Mouse (Mus musculus): Measurements from ENCODE around the gene Trim14. TPM values are rescaled to one million over a fixed set of nuclear protein-coding genes. Genes with fewer than 3 reads are reported as not detected.

Trim14 gene
- total and polyA plus RNA-seq, 3 experiments: 11.6 to 35.4 (median 26.5) TPM

DNA sequence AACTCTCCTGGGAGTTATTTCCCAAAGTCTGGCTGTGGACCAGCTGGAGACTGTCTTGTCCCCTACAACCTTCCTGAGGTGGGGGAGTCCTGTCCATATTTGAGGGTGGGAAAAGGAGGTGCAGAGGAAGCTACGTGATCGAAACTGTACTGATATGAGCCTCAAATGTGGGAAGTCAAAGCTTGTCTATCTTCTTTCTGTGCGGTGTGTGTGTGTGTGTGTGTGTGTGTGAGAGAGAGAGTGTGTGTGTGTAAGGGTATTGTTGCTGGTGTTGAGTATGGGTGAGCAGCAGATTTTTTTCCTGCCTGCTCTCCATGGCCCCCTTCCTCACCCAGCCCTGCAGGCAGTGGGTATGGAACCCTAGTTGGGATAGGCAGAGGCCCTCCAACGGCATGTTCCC lies 28.3 kb upstream of the Trim14 start:
- Histone ChIP-seq H3K9ac (ENCODE audit: insufficient read depth, low read depth) (peak overlapping the region; percentile 45; the same call in 1 of the 2 replicates), H3K4me3 (replicated peaks in 1 of 3; ENCODE audit: low read depth in 2 of 3, low read length in 2 of 3, poor library complexity in 1 of 3) (peak overlapping the region in 1 of 3 experiments; percentile 13), H3K9me3 (replicated peaks; ENCODE audit: low read length) (peaks cover 4% of the 10 kb centered on the region), H3K27ac (ENCODE audit: insufficient read depth, low read depth) (peak overlapping the region; percentile 96), H3K79me2 (replicated peaks; ENCODE audit: control insufficient read depth, extremely low read depth, insufficient read depth, poor library complexity, severe bottlenecking) (peaks cover 49% of the 10 kb centered on the region), H3K27me3 (replicated peaks) (no peaks in the 10 kb centered on the region), H3K4me1 (ENCODE audit: control insufficient read depth in 1 of 2, insufficient read depth in 2 of 2) (peaks cover 79 to 92% of the 10 kb centered on the region in 2 experiments), H3K36me3 (replicated peaks in 1 of 2; ENCODE audit: control insufficient read depth in 1 of 2, insufficient read depth in 1 of 2, low read length in 1 of 2) (peaks cover 36 to 37% of the 10 kb centered on the region in 2 experiments), H3K4me2 (ENCODE audit: insufficient read depth, low read depth, poor library complexity, severe bottlenecking) (peak overlapping the region; percentile 49)
- dilution Hi-C loops (cut with MboI; ENCODE audit: extremely low pct_ligation_motif_present, extremely low pct_unique_long_range_greater_than_20kb, low sequenced_read_pairs): no loop called here
- in situ Hi-C loops (cut with MboI; ENCODE audit: low pct_ligation_motif_present, low pct_unique_long_range_greater_than_20kb, low sequenced_read_pairs): no loop called here
- no peak for DNase-seq (ENCODE audit: extremely low read depth)
- TF ChIP-seq RCOR1 (conservative IDR thresholded peaks at IDR 0.05; ENCODE audit: low read depth, low read length) (no peak), IRF4 (IDR thresholded peaks at IDR 0.05; ENCODE audit: low read depth, low read length) (no peak), MYC (IDR thresholded peaks at IDR 0.05; ENCODE audit: low read depth, low read length) (no peak), ZC3H11A (IDR thresholded peaks at IDR 0.05; ENCODE audit: low read depth, low read length) (no peak), NELFE (IDR thresholded peaks at IDR 0.05; ENCODE audit: low read depth, low read length) (no peak), USF2 (conservative IDR thresholded peaks at IDR 0.05; ENCODE audit: low read depth, low read length) (no peak), UBTF (IDR thresholded peaks at IDR 0.05; ENCODE audit: low read depth, low read length) (no peak), SIN3A (IDR thresholded peaks at IDR 0.05; ENCODE audit: low read length) (no peak), MAFK (IDR thresholded peaks at IDR 0.05; ENCODE audit: insufficient replicate concordance, low read length) (no peak), CHD1 (IDR thresholded peaks at IDR 0.05; ENCODE audit: low read depth, low read length) (no peak), JUND (conservative IDR thresholded peaks at IDR 0.05; ENCODE audit: low read depth, low read length) (no peak), HCFC1 (IDR thresholded peaks at IDR 0.05; ENCODE audit: low read depth, low read length) (no peak), EP300 (IDR thresholded peaks at IDR 0.05; ENCODE audit: low read length) (no peak), KAT2A (IDR thresholded peaks at IDR 0.05; ENCODE audit: insufficient replicate concordance, low read length) (no peak), SMC3 (IDR thresholded peaks at IDR 0.05; ENCODE audit: low read depth, low read length) (no peak), MAX (IDR thresholded peaks at IDR 0.05; ENCODE audit: low read length) (no peak), ZNF384 (IDR thresholded peaks at IDR 0.05; ENCODE audit: low read depth, low read length) (no peak), NRF1 (IDR thresholded peaks at IDR 0.05; ENCODE audit: low read depth, low read length) (no peak)

DNA sequence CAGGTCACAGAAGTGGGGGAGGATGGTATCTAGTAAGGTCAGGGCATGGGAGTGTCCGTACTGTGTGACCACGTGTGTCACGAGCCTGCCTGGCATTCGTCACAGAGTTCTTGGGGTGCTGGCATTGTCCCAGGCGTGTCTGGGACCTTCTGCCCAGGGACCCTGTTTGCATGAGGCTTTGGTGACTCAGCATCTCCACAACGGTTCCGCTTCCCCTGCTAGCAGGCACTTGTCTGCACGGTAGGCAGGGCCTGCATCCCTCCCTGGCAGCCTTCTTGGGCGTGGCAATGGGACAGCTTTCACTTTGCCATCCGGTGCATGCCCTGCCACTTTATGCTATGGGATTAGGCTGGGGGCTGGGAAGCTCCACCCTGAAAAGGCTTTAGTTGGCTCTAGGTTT lies 27.9 kb upstream of the Trim14 start:
- peaks cover 38 to 40% of the 10 kb centered on the region in 2 experiments for H3K36me3 ChIP-seq (replicated peaks in 1 of 2; ENCODE audit: control insufficient read depth in 1 of 2, insufficient read depth in 1 of 2, low read length in 1 of 2)
- in situ Hi-C loops (cut with MboI; ENCODE audit: low pct_ligation_motif_present, low pct_unique_long_range_greater_than_20kb, low sequenced_read_pairs): no loop called here
- peak overlapping the region; percentile 49 for H3K4me2 ChIP-seq (ENCODE audit: insufficient read depth, low read depth, poor library complexity, severe bottlenecking)
- peaks cover 80 to 92% of the 10 kb centered on the region in 2 experiments for H3K4me1 ChIP-seq (ENCODE audit: control insufficient read depth in 1 of 2, insufficient read depth in 2 of 2)
- H3K79me2 ChIP-seq (replicated peaks; ENCODE audit: control insufficient read depth, extremely low read depth, insufficient read depth, poor library complexity, severe bottlenecking): peaks cover 45% of the 10 kb centered on the region
- H3K4me3 ChIP-seq (replicated peaks in 1 of 3; ENCODE audit: low read depth in 2 of 3, low read length in 2 of 3, poor library complexity in 1 of 3): peak overlapping the region in 1 of 3 experiments; percentile 13
- dilution Hi-C loops (cut with MboI; ENCODE audit: extremely low pct_ligation_motif_present, extremely low pct_unique_long_range_greater_than_20kb, low sequenced_read_pairs): no loop called here
- peaks cover 4% of the 10 kb centered on the region for H3K9me3 ChIP-seq (replicated peaks; ENCODE audit: low read length)
- peak overlapping the region; percentile 45; the same call in 1 of the 2 replicates for H3K9ac ChIP-seq (ENCODE audit: insufficient read depth, low read depth)
- peak overlapping the region; percentile 96 for H3K27ac ChIP-seq (ENCODE audit: insufficient read depth, low read depth)
- no peaks in the 10 kb centered on the region for H3K27me3 ChIP-seq (replicated peaks)
- peak; percentile 92 for DNase-seq (ENCODE audit: extremely low read depth)
- no peak for TF ChIP-seq ZNF384 (IDR thresholded peaks at IDR 0.05; ENCODE audit: low read depth, low read length)
- no peak for TF ChIP-seq GABPA (IDR thresholded peaks at IDR 0.05; ENCODE audit: insufficient replicate concordance, low read depth, low read length)
- no peak; the same call in 1 of the 2 replicates for TF ChIP-seq NRF1 (IDR thresholded peaks at IDR 0.05; ENCODE audit: low read depth, low read length)
- TF ChIP-seq ETS1 (conservative IDR thresholded peaks at IDR 0.05; ENCODE audit: low read depth, low read length): peak; percentile 89
- no peak for TF ChIP-seq CHD2 (IDR thresholded peaks at IDR 0.05; ENCODE audit: low read length)
- TF ChIP-seq JUND (conservative IDR thresholded peaks at IDR 0.05; ENCODE audit: low read depth, low read length): no peak
- peak; percentile 63 for TF ChIP-seq SIN3A (IDR thresholded peaks at IDR 0.05; ENCODE audit: low read length)
- no peak; the same call in 1 of the 2 replicates for TF ChIP-seq NELFE (IDR thresholded peaks at IDR 0.05; ENCODE audit: low read depth, low read length)
- no peak for TF ChIP-seq MAZ (IDR thresholded peaks at IDR 0.05; ENCODE audit: low read depth, low read length)
- no peak for TF ChIP-seq CHD1 (IDR thresholded peaks at IDR 0.05; ENCODE audit: low read depth, low read length)
- peak; percentile 26; the same call in 1 of the 2 replicates for TF ChIP-seq HCFC1 (IDR thresholded peaks at IDR 0.05; ENCODE audit: low read depth, low read length)
- TF ChIP-seq ZKSCAN1 (IDR thresholded peaks at IDR 0.05; ENCODE audit: borderline replicate concordance, low read depth, low read length): no peak
- TF ChIP-seq MYC (IDR thresholded peaks at IDR 0.05; ENCODE audit: low read depth, low read length): peak; percentile 79; the same call in 1 of the 2 replicates
- TF ChIP-seq JUN (IDR thresholded peaks at IDR 0.05; ENCODE audit: insufficient read depth, low read depth, low read length): peak; percentile 42; the same call in 1 of the 2 replicates
- no peak for TF ChIP-seq E2F4 (IDR thresholded peaks at IDR 0.05; ENCODE audit: insufficient replicate concordance, low read depth, low read length)
- TF ChIP-seq USF1 (IDR thresholded peaks at IDR 0.05; ENCODE audit: low read depth, low read length): peak; percentile 29; the same call in 1 of the 2 replicates
- no peak for TF ChIP-seq ZC3H11A (IDR thresholded peaks at IDR 0.05; ENCODE audit: low read depth, low read length)
- no peak for TF ChIP-seq UBTF (IDR thresholded peaks at IDR 0.05; ENCODE audit: low read depth, low read length)
- TF ChIP-seq MXI1 (IDR thresholded peaks at IDR 0.05; ENCODE audit: low read depth, low read length): peak; percentile 19; the same call in 1 of the 2 replicates
- peak; percentile 90 for TF ChIP-seq MAX (IDR thresholded peaks at IDR 0.05; ENCODE audit: low read length)
- TF ChIP-seq TBP (conservative IDR thresholded peaks at IDR 0.05; ENCODE audit: low read depth, low read length): no peak
- TF ChIP-seq IRF4 (IDR thresholded peaks at IDR 0.05; ENCODE audit: low read depth, low read length): peak; percentile 75; the same call in 1 of the 2 replicates
- TF ChIP-seq POLR2AphosphoS2 (IDR thresholded peaks at IDR 0.05; ENCODE audit: low read depth, low read length): no peak

Data from CH12.LX (cell line).